Mouse (Mus musculus) right cerebral cortex, adult 2 months (tissue): ENCODE data around the gene Cd276.

Experiments used
- DNase-seq, 2 experiments: peaks; one replicate each; pipeline ENCODE4 v3.0.0; 2021 to 2022; ENCODE audit warnings: low spot score in 2 of 2

Cd276 gene

DNA sequence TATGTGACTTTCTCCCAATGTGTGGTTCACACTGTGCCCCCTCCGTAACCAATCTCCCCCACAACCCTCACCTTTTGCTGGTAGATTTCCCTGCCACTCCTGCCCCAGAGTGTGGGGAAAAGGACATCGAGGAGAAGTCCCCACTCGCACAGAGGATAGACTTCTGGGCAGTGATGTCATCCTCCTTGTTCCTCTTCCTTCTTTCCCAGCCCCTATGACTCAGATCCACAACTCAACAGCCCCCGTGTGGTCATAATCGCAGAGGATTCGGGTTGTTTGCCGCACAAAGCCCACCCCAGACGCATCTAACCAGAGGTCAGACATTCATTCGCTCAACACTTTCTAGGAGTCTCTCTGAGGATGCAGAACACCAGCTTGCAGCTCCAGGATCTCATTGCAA lies 3.2 kb downstream of the Cd276 start:
- DNase-seq, result no peak

DNA sequence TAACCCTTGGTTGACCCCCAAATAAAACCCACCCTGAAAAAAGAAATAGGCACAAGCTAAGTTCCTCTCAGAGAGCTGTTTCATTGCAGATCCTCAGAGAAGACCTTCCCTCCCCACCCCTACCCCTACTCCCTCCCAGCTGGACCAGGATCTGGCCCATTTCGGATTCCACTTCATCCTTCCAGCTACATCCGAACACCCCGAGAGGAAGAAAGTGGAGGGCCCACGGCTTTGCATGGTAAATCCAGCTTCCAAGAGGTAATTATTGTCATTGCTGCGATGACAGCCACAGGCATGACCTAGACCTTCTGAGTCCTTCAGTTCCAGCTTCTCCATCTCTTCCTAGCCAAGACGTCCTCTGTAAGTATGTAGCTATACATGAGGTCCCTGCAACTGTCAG lies 4.3 kb downstream of the Cd276 start:
- DNase-seq, result no peak

DNA sequence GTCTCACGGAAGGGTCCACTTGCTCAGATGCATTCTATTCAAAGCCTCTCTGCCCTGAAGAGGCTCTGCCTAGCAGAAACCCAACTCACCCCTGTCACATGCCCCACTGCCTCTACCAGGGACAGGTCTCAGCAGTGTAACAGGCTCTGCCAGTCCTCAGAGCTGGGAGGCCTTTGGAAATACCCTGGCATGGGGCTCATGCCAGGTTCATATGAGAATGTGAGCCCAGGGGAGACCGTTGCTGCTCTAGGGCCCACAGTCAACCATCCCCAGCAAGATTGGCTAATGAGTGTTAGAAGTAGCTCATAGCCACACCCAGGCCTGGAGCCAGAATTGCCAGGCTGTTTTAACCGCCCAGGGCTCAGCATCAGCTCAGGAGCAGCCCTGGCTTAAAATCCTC lies 5.5 kb downstream of the Cd276 start:
- DNase-seq, result no peak

DNA sequence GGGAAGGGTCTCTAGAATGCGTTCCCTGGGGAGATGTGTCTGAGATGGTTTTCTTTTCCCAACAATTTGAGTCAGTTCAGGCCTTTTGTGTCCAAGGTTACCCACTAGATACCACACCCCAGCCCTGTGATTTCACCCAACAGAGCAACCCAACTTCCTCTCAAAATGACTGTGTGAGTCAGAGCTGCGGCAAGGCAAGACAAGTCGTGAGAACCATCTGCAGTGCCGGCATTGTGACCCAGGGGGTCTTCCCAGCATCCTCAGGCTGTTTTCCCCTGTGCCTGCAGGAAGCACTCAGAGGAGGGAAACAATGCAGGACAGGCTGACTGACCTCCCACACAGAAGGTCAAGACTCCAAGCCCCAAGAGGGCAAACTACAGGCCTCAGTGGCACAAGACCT lies 6.3 kb downstream of the Cd276 start:
- DNase-seq, result no peak

DNA sequence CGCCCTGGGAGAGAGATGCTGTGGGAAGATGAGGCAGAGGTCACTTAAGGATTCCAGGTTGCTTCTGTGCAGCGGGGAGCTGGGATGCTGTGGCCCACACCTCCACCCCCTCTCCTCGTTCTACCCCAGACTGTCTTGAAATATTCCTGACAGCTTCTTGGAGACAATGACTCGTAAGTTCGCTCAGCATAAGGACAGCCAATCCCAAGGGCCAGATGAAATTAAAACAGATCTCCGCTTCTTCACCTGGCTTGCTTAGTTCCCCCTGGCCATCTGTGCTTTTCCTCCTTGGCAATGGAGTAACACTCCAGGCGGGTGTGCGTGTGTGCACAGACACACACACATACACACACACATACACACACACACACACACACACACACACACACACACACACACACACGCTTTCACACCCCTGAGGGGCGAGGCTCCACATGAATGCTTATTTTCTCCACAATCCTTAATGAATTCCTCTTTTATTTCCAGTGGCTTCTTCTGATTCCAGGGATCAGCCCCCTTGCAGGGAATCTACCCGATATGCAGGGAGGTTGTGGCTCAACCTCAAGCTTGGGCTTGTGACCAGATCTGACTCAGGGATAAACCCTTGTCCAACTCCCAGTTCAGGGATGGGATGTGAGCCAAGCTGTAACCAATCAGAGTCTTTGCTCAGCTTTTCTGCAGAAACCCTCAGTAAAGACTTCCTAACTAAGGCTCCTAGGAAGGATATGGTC lies 8.4 kb downstream of the Cd276 start:
- peak; percentile 46 to 63 for DNase-seq

DNA sequence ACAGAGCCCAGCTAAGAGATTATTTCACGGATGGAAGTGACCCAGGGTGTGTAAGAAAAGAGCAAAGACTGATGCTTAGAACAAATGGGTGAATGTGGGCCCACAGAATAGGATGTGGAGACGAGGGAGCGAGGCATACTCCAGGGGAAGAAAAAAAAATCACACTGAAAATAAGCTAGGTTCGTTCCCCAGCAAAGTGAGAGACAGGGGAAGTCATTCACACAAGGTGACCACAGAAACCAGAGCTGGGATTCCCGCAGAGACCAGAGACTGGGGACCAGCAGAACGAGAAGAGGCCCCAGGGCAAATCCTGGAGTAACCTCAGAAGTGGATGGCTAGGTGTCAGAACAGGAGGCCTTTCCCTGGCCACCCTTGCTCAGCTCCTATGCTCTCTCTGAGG lies 9.8 kb downstream of the Cd276 start:
- no peak for DNase-seq

DNA sequence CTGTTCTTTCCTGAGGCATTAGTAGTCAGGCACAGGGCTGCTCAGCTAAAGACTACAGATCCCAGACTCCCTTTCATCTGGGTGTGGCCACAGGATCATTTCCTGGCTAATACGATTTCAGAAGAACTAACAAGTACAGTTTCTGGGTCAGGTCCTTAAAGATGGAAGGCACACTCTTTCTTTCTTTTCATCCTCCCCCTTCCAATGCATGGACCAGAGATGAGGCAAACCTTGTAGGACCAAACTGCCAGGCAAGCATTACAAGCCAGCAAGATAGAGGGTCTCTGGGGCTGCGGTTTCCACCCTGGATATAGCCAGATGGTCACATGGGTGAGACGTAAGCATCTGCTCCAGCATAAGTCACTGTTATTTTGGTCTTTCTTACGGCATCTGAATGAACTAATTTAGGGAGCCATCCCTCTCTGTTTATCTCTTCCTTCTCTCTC lies 10.3 kb downstream of the Cd276 start:
- peak; percentile 57 to 70 for DNase-seq

DNA sequence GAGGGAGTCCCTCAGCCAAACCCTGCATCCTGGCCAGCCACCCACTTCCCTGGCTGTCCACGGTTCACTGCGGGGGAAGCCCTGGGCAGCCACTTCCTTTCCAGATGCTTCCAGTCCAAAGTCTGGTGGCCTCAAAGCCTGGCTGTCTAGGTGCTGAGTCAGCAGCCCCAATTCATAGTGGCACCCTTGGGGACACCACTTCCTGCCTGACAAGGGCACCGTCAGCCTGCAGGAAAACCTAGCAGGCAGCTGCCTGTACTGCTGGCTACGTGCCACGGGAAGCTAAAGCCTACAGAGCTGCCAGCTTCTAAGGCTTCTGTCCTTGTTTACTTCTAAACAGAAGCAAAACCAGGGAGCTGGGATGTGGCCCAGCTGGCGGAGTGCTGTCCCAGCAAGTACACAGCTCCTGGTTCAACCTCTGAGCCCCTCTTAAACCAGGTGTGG lies 13.3 kb downstream of the Cd276 start:
- peak; percentile 69 to 75 for DNase-seq

DNA sequence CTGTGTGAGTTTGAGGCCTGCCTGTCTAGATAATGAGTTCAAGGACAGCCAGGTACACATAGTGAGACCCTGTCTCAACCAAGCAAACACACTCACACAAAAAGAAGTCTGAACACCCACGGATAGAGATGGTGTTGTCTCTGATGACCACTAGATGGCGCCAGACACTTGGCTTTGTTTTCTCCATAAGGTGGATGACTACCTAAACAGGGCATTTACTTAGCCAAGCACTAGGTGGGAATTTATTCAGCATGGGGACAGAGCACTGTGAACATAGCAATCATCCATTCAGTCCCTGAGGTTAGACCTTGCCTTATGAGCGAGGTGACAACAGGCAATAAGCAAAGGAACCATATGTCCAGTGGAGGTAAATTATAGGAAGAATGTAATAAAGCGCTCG lies 15.4 kb downstream of the Cd276 start:
- peak; percentile 64 to 72 for DNase-seq

DNA sequence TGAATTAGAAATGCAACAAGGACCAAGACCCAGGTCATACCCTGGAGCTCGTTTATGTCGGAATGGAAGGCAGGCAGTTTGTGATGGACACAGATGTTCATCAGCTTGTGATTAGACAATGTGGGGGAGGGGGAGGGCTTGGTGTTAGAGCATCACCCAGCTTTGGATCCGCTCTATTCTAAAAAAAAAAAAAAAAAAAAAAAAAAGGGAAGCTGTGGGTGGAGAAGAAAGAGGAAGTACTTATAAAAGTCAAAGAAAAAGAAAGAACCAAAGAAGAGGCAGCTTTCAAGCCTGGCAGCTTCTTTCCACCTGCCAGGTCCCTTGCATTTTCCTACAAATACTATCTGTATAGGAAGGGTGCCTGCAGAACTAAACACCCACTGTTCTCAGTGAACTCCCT lies 17.5 kb downstream of the Cd276 start:
- DNase-seq, result no peak

DNA sequence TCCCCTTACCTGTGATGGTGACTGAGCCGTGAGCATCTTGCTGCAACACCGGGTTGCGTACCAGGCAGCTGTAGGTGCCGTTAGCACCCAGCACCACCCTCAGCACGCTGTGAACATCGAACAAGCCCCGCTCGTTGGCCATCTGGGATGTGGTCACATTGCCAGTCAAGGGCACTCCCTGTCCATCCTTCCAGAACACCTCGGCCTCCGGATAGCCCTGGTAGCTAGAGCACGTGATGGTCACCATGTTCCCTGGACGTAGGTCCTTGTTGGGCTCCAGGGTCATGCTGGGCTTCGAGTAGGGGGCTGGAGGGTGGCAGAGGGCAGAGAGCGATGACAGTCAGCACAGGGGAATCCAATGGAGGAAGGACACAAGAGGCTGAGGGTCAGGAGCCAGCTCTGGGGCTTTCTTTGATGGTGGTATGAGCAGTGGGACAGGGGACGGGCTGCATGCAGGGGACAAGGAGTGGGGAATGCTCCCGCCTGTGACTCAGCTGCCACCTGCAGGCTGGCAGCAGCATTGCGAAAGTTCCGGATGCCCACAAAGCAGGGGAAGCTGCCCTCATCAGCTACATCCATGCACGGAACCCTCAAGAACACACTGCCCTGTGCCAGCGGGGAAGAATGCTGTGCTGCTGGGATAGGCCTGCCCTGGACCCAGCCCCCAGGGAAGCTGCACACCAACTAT lies 19.6 kb downstream of the Cd276 start:
- peak in 1 of 2 experiments; percentile 34 for DNase-seq

DNA sequence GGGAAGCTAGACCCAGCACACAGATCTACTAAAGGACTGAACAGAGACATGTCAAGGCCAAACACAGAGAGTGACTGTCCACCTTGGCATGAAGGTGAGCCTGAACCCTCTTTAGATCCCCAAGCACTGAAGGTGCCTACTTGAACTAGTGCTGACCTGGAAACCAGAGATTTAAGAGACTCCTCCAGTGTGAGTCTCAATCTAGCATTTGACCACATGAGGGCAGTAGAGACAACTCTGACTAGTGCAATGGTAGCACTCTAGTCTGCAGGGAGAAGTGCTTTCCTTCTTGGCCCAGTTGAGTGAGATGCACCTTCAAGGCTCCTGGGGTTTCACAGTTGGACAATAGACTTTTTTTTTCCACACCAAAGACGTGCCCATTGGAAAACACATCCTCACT lies 20.5 kb downstream of the Cd276 start:
- DNase-seq, result peak; percentile 68 to 73

DNA sequence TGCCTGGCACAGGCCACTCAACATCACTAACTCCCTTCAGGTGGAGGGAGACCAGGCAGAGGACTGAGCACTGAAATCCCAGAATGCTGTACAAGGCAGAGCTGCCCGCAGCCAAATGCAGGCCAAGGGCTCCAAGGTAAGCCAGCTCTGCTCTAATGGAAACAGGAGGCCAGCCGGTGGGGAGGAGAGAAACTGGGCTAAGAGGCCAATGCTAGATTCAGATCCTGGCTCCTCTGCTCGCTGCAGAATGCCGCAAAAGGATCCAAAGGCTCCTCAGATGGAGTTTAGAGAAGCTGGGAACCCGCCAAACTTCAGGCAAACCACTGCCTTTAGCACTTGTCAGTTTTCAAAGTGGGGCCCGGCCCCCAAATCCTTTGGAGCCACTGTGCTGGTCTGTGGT lies 21.9 kb downstream of the Cd276 start:
- DNase-seq, result no peak

DNA sequence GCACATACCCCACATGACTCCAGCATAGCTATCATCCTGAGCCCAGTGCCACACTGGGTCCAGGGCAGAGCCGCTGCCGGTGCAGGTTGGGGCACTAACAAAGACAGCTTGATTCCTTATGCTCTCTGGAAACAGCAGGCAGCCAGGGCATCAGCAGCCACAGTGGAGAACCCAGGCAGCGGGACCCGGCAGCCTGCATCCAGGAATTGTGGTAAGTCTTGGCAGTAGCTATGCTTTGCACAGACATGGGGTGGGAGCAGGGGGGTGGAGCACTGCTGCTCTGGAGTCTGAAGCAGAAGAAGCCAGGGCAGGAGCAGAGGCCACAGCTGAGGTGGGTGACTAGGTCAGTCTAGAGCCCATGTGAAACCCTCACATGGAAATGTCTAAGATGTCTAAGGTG lies 23.0 kb downstream of the Cd276 start:
- no peak for DNase-seq

DNA sequence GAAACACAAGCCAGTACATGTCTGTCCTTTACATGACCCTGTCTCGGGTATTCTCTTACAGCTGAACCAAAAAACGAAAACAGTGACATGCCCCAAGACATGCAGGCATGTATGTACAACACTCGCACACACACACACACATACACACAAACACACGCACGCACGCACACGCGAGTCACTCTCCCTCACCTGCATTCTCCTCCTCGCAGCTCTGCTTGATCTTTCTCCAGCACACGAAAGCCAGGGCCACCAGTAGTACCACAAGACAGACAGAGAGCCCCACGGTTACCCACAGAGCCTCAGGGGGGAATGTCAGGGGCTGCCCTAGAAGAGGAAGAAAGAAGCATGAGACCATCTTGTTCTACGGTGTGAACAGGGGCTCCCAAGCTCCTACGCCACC lies 24.8 kb downstream of the Cd276 start:
- DNase-seq, result no peak

DNA sequence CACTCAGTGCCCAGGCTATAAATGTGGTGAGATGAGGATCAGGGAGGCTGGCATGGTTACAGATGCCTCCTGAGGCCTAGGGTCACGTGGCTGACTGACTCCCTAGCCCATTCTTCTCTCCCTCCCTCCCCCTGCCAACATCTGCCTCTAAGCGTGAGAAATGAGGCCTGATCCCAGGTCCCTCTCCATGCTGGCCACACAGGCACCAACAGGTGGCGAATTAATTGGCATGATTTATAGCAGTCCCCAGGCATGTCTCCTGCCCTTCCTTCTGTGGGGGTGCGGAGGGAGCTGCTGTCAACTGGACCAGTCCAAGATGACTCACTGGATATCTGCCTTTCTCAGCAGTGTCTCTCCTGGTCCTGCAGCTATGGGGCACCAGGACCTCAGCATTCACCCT lies 27.4 kb downstream of the Cd276 start:
- no peak for DNase-seq

DNA sequence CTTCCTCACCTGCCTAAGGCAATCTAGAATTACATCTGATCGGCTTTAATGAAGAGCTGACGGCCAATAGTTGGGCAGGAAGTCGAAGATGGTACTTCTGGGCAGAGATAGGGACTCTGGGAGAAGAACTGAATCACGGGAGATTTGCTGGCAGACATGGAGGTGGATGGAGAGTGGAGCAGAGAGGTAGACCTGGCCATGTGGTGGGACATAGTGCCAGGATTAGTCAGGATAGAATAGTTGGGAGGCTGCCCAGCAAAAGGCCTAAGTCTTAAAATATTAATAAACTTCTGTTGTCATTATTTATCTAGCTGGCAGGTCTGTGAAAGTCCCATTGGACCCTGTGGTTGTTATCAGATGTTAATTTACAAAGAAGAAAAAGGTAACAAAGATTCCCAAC lies 30.1 kb downstream of the Cd276 start:
- no peak for DNase-seq

DNA sequence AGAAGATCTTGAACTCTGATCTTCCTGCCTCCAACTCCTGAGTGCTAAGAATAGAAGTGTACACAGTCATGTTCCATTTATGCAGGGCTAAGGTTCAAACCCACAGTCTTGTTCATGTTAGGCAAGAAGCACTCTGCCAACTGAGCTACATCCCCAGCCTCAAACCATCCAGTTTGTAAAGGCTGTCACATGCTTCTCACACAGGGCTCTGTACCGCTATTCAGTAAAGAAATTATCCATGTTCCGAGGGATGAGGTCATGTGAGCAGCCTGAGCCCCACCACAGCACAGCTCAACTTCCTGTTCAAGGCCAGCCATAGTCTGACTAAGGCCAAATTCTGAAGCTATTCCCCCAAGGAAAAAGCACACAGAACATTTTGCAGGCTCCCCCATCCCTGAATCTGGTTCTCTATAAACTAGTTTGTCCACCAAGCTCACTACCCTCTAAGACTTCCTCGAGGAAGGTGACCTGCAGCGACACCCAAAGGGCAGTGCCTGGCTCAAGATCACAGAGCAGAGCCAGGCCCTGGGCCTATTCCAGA lies 33.3 kb downstream of the Cd276 start:
- DNase-seq, result no peak

DNA sequence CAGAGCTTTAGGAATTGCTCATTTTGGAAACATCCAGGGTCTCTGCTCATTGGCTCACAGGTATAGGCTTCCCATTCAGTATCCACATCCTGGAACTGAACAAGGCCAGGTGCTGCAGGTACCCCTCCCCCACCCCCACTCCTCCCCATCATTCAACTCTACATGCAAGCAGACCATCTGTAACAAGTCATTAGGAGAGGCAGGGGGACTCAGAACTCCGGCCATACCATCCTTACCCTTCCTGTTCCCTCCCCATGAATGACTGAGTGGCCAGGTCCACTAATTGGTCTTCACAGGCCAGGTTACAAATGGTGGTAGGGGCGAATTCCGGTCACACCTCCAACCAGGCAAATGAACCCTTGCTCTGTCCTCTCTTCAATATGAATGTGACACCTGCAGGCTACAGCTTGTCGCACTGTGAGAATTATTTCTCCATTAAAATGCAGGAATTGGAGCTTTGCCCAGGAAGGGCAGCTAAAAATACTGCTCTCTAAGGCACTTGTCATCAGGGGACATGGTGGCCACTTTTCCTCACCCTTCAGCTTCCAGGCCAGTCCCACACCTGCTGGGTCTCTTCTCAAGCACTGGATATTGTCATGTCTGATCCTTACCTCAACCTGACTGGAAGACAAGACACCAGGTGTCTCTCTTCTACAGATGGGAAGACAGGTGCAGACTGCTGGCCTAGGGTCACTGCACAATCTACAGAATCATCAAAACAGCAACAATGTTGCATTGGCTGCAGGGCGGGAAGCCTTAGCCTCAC lies 34.2 kb downstream of the Cd276 start:
- DNase-seq, result no peak

DNA sequence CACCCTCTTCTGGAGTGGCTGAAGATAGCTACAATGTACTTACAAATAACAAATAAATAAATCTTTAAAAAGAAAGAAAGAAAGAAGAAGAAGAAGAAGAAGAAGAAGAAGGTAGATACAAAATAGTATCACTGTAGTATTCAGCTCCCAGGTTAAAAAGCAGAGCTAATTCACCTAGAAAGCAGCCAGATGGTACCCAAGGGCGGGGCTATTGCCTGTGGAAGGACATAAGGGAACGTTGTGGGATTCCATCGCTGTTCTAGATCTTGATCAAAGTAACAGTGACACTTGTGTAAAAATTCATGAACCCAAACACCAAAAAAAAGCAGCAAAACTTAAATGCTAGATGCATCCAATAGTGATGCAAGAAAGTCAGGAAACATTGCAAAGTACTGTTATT lies 35.3 kb downstream of the Cd276 start:
- no peak for DNase-seq

DNA sequence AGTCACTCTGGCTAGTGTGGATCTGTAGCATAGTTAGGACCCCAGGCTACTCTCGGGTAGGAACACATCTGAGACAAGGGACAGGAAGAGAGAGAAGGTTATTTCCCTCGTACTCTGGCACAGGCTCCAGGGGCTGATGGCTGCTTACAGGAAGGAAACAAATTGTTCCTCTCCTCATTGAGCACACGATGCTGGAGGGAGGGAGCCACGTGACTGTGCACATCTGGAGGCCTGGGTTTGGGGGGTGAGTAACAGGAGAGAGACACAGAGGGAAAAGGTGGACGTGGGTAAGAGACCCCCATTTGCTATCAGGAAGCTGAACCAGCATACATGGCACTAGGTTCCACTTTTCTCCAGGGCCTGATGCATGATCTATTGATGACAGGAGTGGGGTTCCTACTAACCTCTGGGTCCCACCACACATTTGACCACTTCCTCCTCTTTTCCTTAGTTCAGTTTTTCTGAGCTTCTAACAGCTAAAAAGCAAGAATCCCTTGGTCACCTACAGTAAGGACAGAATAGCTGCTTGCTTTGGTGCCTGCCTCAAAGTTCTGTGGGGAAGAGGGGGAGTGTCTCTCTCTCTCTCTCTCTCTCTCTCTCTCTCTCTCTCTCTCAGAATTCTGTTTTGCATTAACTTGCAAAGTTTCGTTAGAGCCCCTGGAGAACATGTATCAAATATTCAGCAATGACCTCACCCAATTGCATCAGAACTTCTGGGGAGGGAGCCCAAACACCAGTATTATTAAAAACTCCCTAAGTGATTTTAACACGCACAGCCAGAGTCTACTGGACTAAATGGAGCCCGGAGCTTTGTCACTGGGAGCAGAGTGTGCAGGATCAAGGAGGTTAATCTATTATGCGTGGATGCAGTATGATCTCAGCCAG lies 37.1 kb downstream of the Cd276 start:
- DNase-seq, result no peak
